Mouse (Mus musculus): ENCODE results near the gene Arhgap45. TPM values are rescaled to one million over a fixed set of nuclear protein-coding genes. Genes with fewer than 3 reads are reported as not detected.
A peak's percentile ranks its signal among the peaks of the same experiment; 100 is the strongest.

Gene Arhgap45
- 3.0 and 3.4 TPM in 2 replicates for polyA plus RNA-seq (2014; fragmentation: Nextera tagmentation; extraction: Ambion mirVana)

- ATAC-seq (ENCODE audit: insufficient number of reproducible peaks, insufficient read depth, low FRiP score, low read depth): no peak
- no peaks in the 10 kb centered on the region for H3K36me3 ChIP-seq (ENCODE audit: control insufficient read depth, insufficient read depth, low read length)
- H3K9me3 ChIP-seq (ENCODE audit: control insufficient read depth, low read length): no peaks in the 10 kb centered on the region
- H3K4me3 ChIP-seq (ENCODE audit: control insufficient read depth in 1 of 2, insufficient read depth in 1 of 2, low read depth in 1 of 2, low read length in 2 of 2): no peak within 1 kb of the TSS
- peaks cover 31% of the 10 kb centered on the region for H3K27me3 ChIP-seq (ENCODE audit: control insufficient read depth, insufficient read depth, low read length)
- H3K4me2 ChIP-seq (ENCODE audit: low read length): no peak within 1 kb of the TSS
- WGBS: 69% methylated on average over 11 of the region's 11 CpGs
- H3K9ac ChIP-seq (ENCODE audit: low read length): no peak within 1 kb of the TSS
- H3K27ac ChIP-seq (replicated peaks in 1 of 2; ENCODE audit: control insufficient read depth in 1 of 2, insufficient read depth in 1 of 2, low read depth in 2 of 2, low read length in 2 of 2): no peak within 1 kb of the TSS
- H3K4me1 ChIP-seq (ENCODE audit: control insufficient read depth in 2 of 2, insufficient read depth in 2 of 2, low read length in 2 of 2): peaks cover 13 to 15% of the 10 kb centered on the region in 2 experiments; a peak in 3 of 4 replicates
These were observed at the start of gene Arhgap45 for GRCm38 (mm10) chr10:80016511-80016910. TSS of gene Arhgap45 (plus strand) at chr10:80016653.

GRCm38 (mm10) chr10:79966886-79967400, 49.5 kb upstream of the Arhgap45 start:
- H3K4me1 ChIP-seq (ENCODE audit: control insufficient read depth in 2 of 2, insufficient read depth in 2 of 2, low read length in 2 of 2): peaks cover 2 to 9% of the 10 kb centered on the region in 2 experiments; a peak in 2 of 4 replicates
- H3K9me3 ChIP-seq (ENCODE audit: control insufficient read depth, low read length): no peaks in the 10 kb centered on the region
- no peak overlapping the region for H3K9ac ChIP-seq (ENCODE audit: low read length)
- peaks cover 64% of the 10 kb centered on the region for H3K36me3 ChIP-seq (ENCODE audit: control insufficient read depth, insufficient read depth, low read length)
- H3K4me3 ChIP-seq (ENCODE audit: control insufficient read depth in 1 of 2, insufficient read depth in 1 of 2, low read depth in 1 of 2, low read length in 2 of 2): no peak overlapping the region
- peaks cover 12% of the 10 kb centered on the region for H3K27me3 ChIP-seq (ENCODE audit: control insufficient read depth, insufficient read depth, low read length)
- H3K27ac ChIP-seq (replicated peaks in 1 of 2; ENCODE audit: control insufficient read depth in 1 of 2, insufficient read depth in 1 of 2, low read depth in 2 of 2, low read length in 2 of 2): no peak overlapping the region
- no peak; the same call in 1 of the 2 replicates for ATAC-seq (ENCODE audit: insufficient number of reproducible peaks, insufficient read depth, low FRiP score, low read depth)
- no peak overlapping the region for H3K4me2 ChIP-seq (ENCODE audit: low read length)
- 94% methylated on average over 5 of the region's 5 CpGs for WGBS

GRCm38 (mm10) chr10:79968181-79968580, 48.3 kb upstream of the Arhgap45 start:
- Histone ChIP-seq H3K9ac (ENCODE audit: low read length) (no peak overlapping the region), H3K4me1 (ENCODE audit: control insufficient read depth in 2 of 2, insufficient read depth in 2 of 2, low read length in 2 of 2) (peaks cover 2 to 12% of the 10 kb centered on the region in 2 experiments; a peak in 3 of 4 replicates), H3K4me2 (ENCODE audit: low read length) (no peak overlapping the region), H3K36me3 (ENCODE audit: control insufficient read depth, insufficient read depth, low read length) (peaks cover 51% of the 10 kb centered on the region), H3K9me3 (ENCODE audit: control insufficient read depth, low read length) (no peaks in the 10 kb centered on the region), H3K4me3 (ENCODE audit: control insufficient read depth in 1 of 2, insufficient read depth in 1 of 2, low read depth in 1 of 2, low read length in 2 of 2) (no peak overlapping the region), H3K27ac (replicated peaks in 1 of 2; ENCODE audit: control insufficient read depth in 1 of 2, insufficient read depth in 1 of 2, low read depth in 2 of 2, low read length in 2 of 2) (no peak overlapping the region), H3K27me3 (ENCODE audit: control insufficient read depth, insufficient read depth, low read length) (peaks cover 20% of the 10 kb centered on the region)
- no peak for ATAC-seq (ENCODE audit: insufficient number of reproducible peaks, insufficient read depth, low FRiP score, low read depth)
- WGBS: 79% methylated on average over 1 of the region's 1 CpGs

DNA sequence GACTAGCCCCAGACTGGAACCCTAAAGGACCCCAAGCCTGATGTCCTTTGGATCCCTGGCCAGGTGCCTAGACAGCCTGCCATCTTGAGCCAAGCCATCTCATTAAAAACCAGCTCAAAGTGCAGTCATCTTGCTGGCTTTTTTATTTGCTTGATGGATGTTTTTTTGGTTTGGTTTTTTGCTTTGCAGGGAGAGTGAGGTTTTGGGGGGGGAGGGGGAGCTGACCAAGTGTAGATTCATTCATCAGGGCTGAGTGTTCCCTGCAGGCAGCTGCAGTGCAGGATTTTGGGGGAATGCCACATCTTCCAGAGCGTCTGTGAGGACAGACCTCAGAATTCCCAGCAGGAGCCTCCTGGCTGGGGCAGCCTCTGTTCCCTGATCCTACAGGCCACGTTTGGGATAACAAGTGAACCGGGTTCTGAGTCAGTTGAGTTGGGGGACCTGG, 47.3 kb upstream of the Arhgap45 start:
- no peak for ATAC-seq (ENCODE audit: insufficient number of reproducible peaks, insufficient read depth, low FRiP score, low read depth)
- H3K9me3 ChIP-seq (ENCODE audit: control insufficient read depth, low read length): no peaks in the 10 kb centered on the region
- H3K9ac ChIP-seq (ENCODE audit: low read length): no peak overlapping the region
- H3K4me2 ChIP-seq (ENCODE audit: low read length): no peak overlapping the region
- H3K27ac ChIP-seq (replicated peaks in 1 of 2; ENCODE audit: control insufficient read depth in 1 of 2, insufficient read depth in 1 of 2, low read depth in 2 of 2, low read length in 2 of 2): no peak overlapping the region
- peaks cover 2 to 12% of the 10 kb centered on the region in 2 experiments; a peak in 3 of 4 replicates for H3K4me1 ChIP-seq (ENCODE audit: control insufficient read depth in 2 of 2, insufficient read depth in 2 of 2, low read length in 2 of 2)
- WGBS: 21% methylated on average over 3 of the region's 3 CpGs
- peaks cover 42% of the 10 kb centered on the region for H3K36me3 ChIP-seq (ENCODE audit: control insufficient read depth, insufficient read depth, low read length)
- H3K27me3 ChIP-seq (ENCODE audit: control insufficient read depth, insufficient read depth, low read length): peaks cover 20% of the 10 kb centered on the region
- no peak overlapping the region for H3K4me3 ChIP-seq (ENCODE audit: control insufficient read depth in 1 of 2, insufficient read depth in 1 of 2, low read depth in 1 of 2, low read length in 2 of 2)

- Histone ChIP-seq H3K9me3 (ENCODE audit: control insufficient read depth, low read length) (no peaks in the 10 kb centered on the region), H3K9ac (ENCODE audit: low read length) (peak within 1 kb of the TSS; percentile 59), H3K27ac (replicated peaks in 1 of 2; ENCODE audit: control insufficient read depth in 1 of 2, insufficient read depth in 1 of 2, low read depth in 2 of 2, low read length in 2 of 2) (no peak within 1 kb of the TSS), H3K36me3 (ENCODE audit: control insufficient read depth, insufficient read depth, low read length) (peaks cover 34% of the 10 kb centered on the region), H3K27me3 (ENCODE audit: control insufficient read depth, insufficient read depth, low read length) (peaks cover 20% of the 10 kb centered on the region), H3K4me3 (ENCODE audit: control insufficient read depth in 1 of 2, insufficient read depth in 1 of 2, low read depth in 1 of 2, low read length in 2 of 2) (peak within 1 kb of the TSS; percentile 40 to 46), H3K4me1 (ENCODE audit: control insufficient read depth in 2 of 2, insufficient read depth in 2 of 2, low read length in 2 of 2) (peaks cover 2 to 12% of the 10 kb centered on the region in 2 experiments; a peak in 3 of 4 replicates), H3K4me2 (ENCODE audit: low read length) (peak within 1 kb of the TSS; percentile 82)
- no peak for ATAC-seq (ENCODE audit: insufficient number of reproducible peaks, insufficient read depth, low FRiP score, low read depth)
- 8% methylated on average over 47 of the region's 47 CpGs for WGBS
These were observed 45.9 kb upstream of the Arhgap45 start, which contains the start of gene Grin3b for GRCm38 (mm10) chr10:79970415-79971182. TSS of gene Grin3b (plus strand) at chr10:79970715.

DNA sequence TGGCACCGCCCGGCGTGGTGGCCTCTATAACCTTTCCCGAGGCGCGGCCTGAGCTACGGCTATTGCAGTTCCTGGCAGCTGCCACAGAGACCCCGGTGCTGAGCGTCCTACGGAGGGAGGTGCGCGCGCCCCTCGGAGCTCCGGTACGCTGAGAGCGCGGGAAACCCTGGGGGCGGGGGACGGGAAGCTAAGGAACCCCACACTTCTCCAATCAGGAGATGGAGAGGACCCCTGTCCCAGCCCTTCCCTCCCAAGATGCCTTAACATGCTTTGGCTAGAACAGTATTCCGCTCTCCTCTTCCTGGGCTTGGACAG, 45.3 kb upstream of the Arhgap45 start:
- peak overlapping the region; percentile 40 to 46 for H3K4me3 ChIP-seq (ENCODE audit: control insufficient read depth in 1 of 2, insufficient read depth in 1 of 2, low read depth in 1 of 2, low read length in 2 of 2)
- H3K4me1 ChIP-seq (ENCODE audit: control insufficient read depth in 2 of 2, insufficient read depth in 2 of 2, low read length in 2 of 2): peaks cover 2 to 12% of the 10 kb centered on the region in 2 experiments; a peak in 3 of 4 replicates
- ATAC-seq (ENCODE audit: insufficient number of reproducible peaks, insufficient read depth, low FRiP score, low read depth): no peak
- H3K4me2 ChIP-seq (ENCODE audit: low read length): peak overlapping the region; percentile 82
- peaks cover 34% of the 10 kb centered on the region for H3K36me3 ChIP-seq (ENCODE audit: control insufficient read depth, insufficient read depth, low read length)
- H3K27ac ChIP-seq (replicated peaks in 1 of 2; ENCODE audit: control insufficient read depth in 1 of 2, insufficient read depth in 1 of 2, low read depth in 2 of 2, low read length in 2 of 2): no peak overlapping the region
- peaks cover 20% of the 10 kb centered on the region for H3K27me3 ChIP-seq (ENCODE audit: control insufficient read depth, insufficient read depth, low read length)
- WGBS: 3% methylated on average over 21 of the region's 21 CpGs
- H3K9ac ChIP-seq (ENCODE audit: low read length): peak overlapping the region; percentile 59
- H3K9me3 ChIP-seq (ENCODE audit: control insufficient read depth, low read length): no peaks in the 10 kb centered on the region

DNA sequence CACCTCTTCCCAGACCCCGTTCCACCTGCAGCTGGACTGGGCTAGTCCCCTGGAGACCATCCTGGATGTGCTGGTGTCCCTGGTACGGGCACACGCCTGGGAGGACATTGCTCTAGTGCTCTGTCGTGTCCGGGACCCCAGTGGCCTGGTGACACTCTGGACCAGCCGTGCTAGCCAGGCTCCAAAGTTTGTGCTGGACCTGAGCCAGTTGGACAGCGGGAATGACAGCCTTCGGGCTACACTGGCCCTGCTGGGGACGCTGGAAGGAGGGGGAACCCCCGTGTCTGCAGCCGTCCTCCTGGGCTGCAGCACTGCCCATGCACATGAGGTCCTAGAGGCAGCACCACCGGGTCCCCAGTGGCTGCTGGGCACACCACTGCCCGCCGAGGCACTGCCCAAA, 43.6 kb upstream of the Arhgap45 start:
- peaks cover 20% of the 10 kb centered on the region for H3K27me3 ChIP-seq (ENCODE audit: control insufficient read depth, insufficient read depth, low read length)
- no peak overlapping the region; the same call in 1 of the 2 replicates for H3K9ac ChIP-seq (ENCODE audit: low read length)
- H3K4me2 ChIP-seq (ENCODE audit: low read length): no peak overlapping the region
- peaks cover 2 to 12% of the 10 kb centered on the region in 2 experiments; a peak in 3 of 4 replicates for H3K4me1 ChIP-seq (ENCODE audit: control insufficient read depth in 2 of 2, insufficient read depth in 2 of 2, low read length in 2 of 2)
- no peak overlapping the region for H3K27ac ChIP-seq (replicated peaks in 1 of 2; ENCODE audit: control insufficient read depth in 1 of 2, insufficient read depth in 1 of 2, low read depth in 2 of 2, low read length in 2 of 2)
- ATAC-seq (ENCODE audit: insufficient number of reproducible peaks, insufficient read depth, low FRiP score, low read depth): no peak
- peaks cover 34% of the 10 kb centered on the region for H3K36me3 ChIP-seq (ENCODE audit: control insufficient read depth, insufficient read depth, low read length)
- no peaks in the 10 kb centered on the region for H3K9me3 ChIP-seq (ENCODE audit: control insufficient read depth, low read length)
- H3K4me3 ChIP-seq (ENCODE audit: control insufficient read depth in 1 of 2, insufficient read depth in 1 of 2, low read depth in 1 of 2, low read length in 2 of 2): no peak overlapping the region
- WGBS: 44% methylated on average over 14 of the region's 14 CpGs
